Mouse (Mus musculus) cortical plate, adult 2 months (tissue): Measurements from ENCODE around the gene Adtrp. TPM values are rescaled to one million over a fixed set of nuclear protein-coding genes. Genes with fewer than 3 reads are reported as not detected.

Source experiments
- H3K27ac ChIP-seq: fragments of 200-500 bp; 2 replicates; pipeline ENCODE4 v1.5.1; 2012; ENCODE audit warnings: low read length, control low read depth, inconsistent platforms; ENCODE audit not compliant: insufficient read depth
- H3K4me1 ChIP-seq: fragments of 200-500 bp; 2 replicates; pipeline ENCODE4 v1.6.1; 2011; ENCODE audit warnings: low read length; ENCODE audit not compliant: control insufficient read depth, insufficient read depth
- H3K4me3 ChIP-seq: fragments of 200-500 bp; 2 replicates; pipeline ENCODE4 v1.5.1; 2011; ENCODE audit warnings: mild to moderate bottlenecking, low read length, control low read depth; ENCODE audit not compliant: insufficient read depth
- CTCF ChIP-seq: fragments of 200-500 bp; IDR thresholded peaks from 2 replicates; pipeline ENCODE4 v1.5.1; 2011; ENCODE audit warnings: mild to moderate bottlenecking, control low read depth, low read length; ENCODE audit not compliant: insufficient read depth; ENCODE audit errors: extremely low read depth
- POLR2A ChIP-seq: fragments of 200-500 bp; IDR thresholded peaks from 2 replicates; pipeline ENCODE4 v1.6.1; 2011; ENCODE audit warnings: mild to moderate bottlenecking, low read length, control low read depth; ENCODE audit not compliant: insufficient read depth; ENCODE audit errors: extremely low read depth
- polyA plus RNA-seq: library from polyadenylated mRNA; depleted of rRNA; stranded (reverse); fragments of >200 nt; gene quantifications from 2 replicates; pipeline ENCODE4 v1.2.3, GENCODE M21; 2012

Gene Adtrp
- polyA plus RNA-seq, 1 experiment: 0.48 TPM

GRCm38 (mm10) chr13:41786640-41787039, 60.8 kb downstream of the Adtrp start:
- no peaks in the 10 kb centered on the region; the same call in 1 of the 2 replicates for H3K4me1 ChIP-seq
- TF ChIP-seq POLR2A (no peak), CTCF (no peak)
- H3K4me3 ChIP-seq: no peak overlapping the region
- H3K27ac ChIP-seq: no peak overlapping the region

GRCm38 (mm10) chr13:41784889-41785701, 62.4 kb downstream of the Adtrp start:
- no peaks in the 10 kb centered on the region; the same call in 1 of the 2 replicates for H3K4me1 ChIP-seq
- H3K4me3 ChIP-seq: no peak overlapping the region
- no peak overlapping the region for H3K27ac ChIP-seq
- no peak for TF ChIP-seq CTCF
- TF ChIP-seq POLR2A: no peak

- no peak for TF ChIP-seq CTCF
- no peak for TF ChIP-seq POLR2A
- H3K27ac ChIP-seq: no peak overlapping the region
- no peak overlapping the region for H3K4me3 ChIP-seq
- no peaks in the 10 kb centered on the region for H3K4me1 ChIP-seq
These were observed 67.2 kb downstream of the Adtrp start for GRCm38 (mm10) chr13:41780296-41780695.

GRCm38 (mm10) chr13:41779603-41780180, 67.8 kb downstream of the Adtrp start:
- TF ChIP-seq CTCF (no peak), POLR2A (no peak)
- Histone ChIP-seq H3K27ac (no peak overlapping the region; the same call in 1 of the 2 replicates), H3K4me3 (no peak overlapping the region), H3K4me1 (no peaks in the 10 kb centered on the region)

- H3K27ac ChIP-seq: no peak overlapping the region
- H3K4me1 ChIP-seq: no peaks in the 10 kb centered on the region
- TF ChIP-seq POLR2A: no peak
- TF ChIP-seq CTCF: no peak
- H3K4me3 ChIP-seq: no peak overlapping the region
These were observed 73.6 kb downstream of the Adtrp start for GRCm38 (mm10) chr13:41773812-41774376.

GRCm38 (mm10) chr13:41771061-41771460, 76.4 kb downstream of the Adtrp start:
- no peak for TF ChIP-seq CTCF
- no peak for TF ChIP-seq POLR2A
- peaks cover 3% of the 10 kb centered on the region for H3K4me1 ChIP-seq
- H3K4me3 ChIP-seq: no peak overlapping the region
- no peak overlapping the region for H3K27ac ChIP-seq

- TF ChIP-seq POLR2A: no peak
- TF ChIP-seq CTCF: no peak
- Histone ChIP-seq H3K4me3 (no peak overlapping the region), H3K4me1 (peaks cover 3% of the 10 kb centered on the region), H3K27ac (no peak overlapping the region)
These were observed 79.5 kb downstream of the Adtrp start for GRCm38 (mm10) chr13:41767941-41768340.

GRCm38 (mm10) chr13:41761986-41762385, 85.5 kb downstream of the Adtrp start:
- Histone ChIP-seq H3K4me3 (no peak overlapping the region), H3K4me1 (peaks cover 6% of the 10 kb centered on the region; the same call in 1 of the 2 replicates), H3K27ac (no peak overlapping the region)
- TF ChIP-seq POLR2A: no peak
- no peak for TF ChIP-seq CTCF

GRCm38 (mm10) chr13:41760484-41760883, 87.0 kb downstream of the Adtrp start:
- TF ChIP-seq CTCF: no peak
- no peak for TF ChIP-seq POLR2A
- Histone ChIP-seq H3K4me1 (peaks cover 6% of the 10 kb centered on the region; the same call in 1 of the 2 replicates), H3K4me3 (no peak overlapping the region), H3K27ac (no peak overlapping the region)
